Mouse (Mus musculus) hindbrain, postnatal 0 days (tissue): Measurements from ENCODE around the gene Ppcdc. TPM values are rescaled to one million over a fixed set of nuclear protein-coding genes. Genes with fewer than 3 reads are reported as not detected.
A peak's percentile ranks its signal among the peaks of the same experiment; 100 is the strongest.

Source experiments
- ATAC-seq: fragments of 200-750 bp; cut with Nextera tagmentation; 2 replicates; pipeline ENCODE4 v1.8.0; 2017; ENCODE audit warnings: mild to moderate bottlenecking, moderate TSS enrichment, moderate library complexity
- DNase-seq: peaks from one replicate; pipeline ENCODE4 v3.0.0-alpha.2; 2015; ENCODE audit warnings: low spot score
- H3K27ac ChIP-seq: fragments of 300-500 bp; sonication (generic); 2 replicates; pipeline ENCODE4 v1.5.1; 2014; ENCODE audit warnings: mild to moderate bottlenecking
- H3K27me3 ChIP-seq: fragments of 300-500 bp; sonication (generic); 2 replicates; pipeline ENCODE4 v1.6.1; 2014; ENCODE audit warnings: low read length, mixed read lengths; ENCODE audit not compliant: insufficient read depth
- H3K36me3 ChIP-seq: fragments of 300-500 bp; sonication (generic); 2 replicates; pipeline ENCODE4 v1.6.1; 2014; ENCODE audit warnings: low read length, mixed read lengths; ENCODE audit not compliant: insufficient read depth
- H3K4me1 ChIP-seq: fragments of 300-500 bp; sonication (generic); 2 replicates; pipeline ENCODE4 v1.6.1; 2014; ENCODE audit warnings: antibody characterized with exemption, low read length, mixed read lengths; ENCODE audit not compliant: insufficient read depth
- H3K4me2 ChIP-seq: fragments of 300-500 bp; sonication (generic); 2 replicates; pipeline ENCODE4 v1.6.1; 2014; ENCODE audit warnings: low read depth, mild to moderate bottlenecking, low read length, moderate library complexity, mixed read lengths
- H3K4me3 ChIP-seq: fragments of 300-500 bp; sonication (generic); 2 replicates; pipeline ENCODE4 v1.5.1; 2014; ENCODE audit warnings: low read length
- H3K9ac ChIP-seq: fragments of 300-500 bp; sonication (generic); replicated peaks from 2 replicates; pipeline ENCODE4 v1.6.1; 2014; ENCODE audit warnings: mild to moderate bottlenecking, low read length, moderate library complexity, mixed read lengths
- H3K9me3 ChIP-seq: fragments of 300-500 bp; sonication (generic); 2 replicates; pipeline ENCODE4 v1.6.1; 2016; ENCODE audit warnings: low read length, mixed read lengths
- CTCF ChIP-seq: IDR thresholded peaks from 2 replicates; pipeline ENCODE4 v1.5.1; 2016; ENCODE audit warnings: antibody characterized with exemption, control low read depth, low read depth
- WGBS: fragments of 180-500 bp; shearing (Covaris S2); extraction: QIAGEN DNeasy Blood & Tissue Kit; methylation state at CpG from one replicate; pipeline ENCODE4 v1.1.7; 2014; 5-methylcytosine and 5-hydroxymethylcytosine counted together
- polyA plus RNA-seq: library from polyadenylated mRNA; unstranded; fragments of >200 nt; fragmentation: Nextera tagmentation; extraction: Ambion mirVana; gene quantifications from 2 replicates; pipeline ENCODE4 v1.2.1, GENCODE M21; 2015
- total RNA-seq: library from RNA; depleted of rRNA; stranded (reverse); fragments of >200 nt; gene quantifications from 2 replicates; pipeline ENCODE4 v1.2.3, GENCODE M21; 2014

The Ppcdc gene
- total and polyA plus RNA-seq, 2 experiments from 2014 or later, result 16.5 to 25.8 TPM

DNA sequence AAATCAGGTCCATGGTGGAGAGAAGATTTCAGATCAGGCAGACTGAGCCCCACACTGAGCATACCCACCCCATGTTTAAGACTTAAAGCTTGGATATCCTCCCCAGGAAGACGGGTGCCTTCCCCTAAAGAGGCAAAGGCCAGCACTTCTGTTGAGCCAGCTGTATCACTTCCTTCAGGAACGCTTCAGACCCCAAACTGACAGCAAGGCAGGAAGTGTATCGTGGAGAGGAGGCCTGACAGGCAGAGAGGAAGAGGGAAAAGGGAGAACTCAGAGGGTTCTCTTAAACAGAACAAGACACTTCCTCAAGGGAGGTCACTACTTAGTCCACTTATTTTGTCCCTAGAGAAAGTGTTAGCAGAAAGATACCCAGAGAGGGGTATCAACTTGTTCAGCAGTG lies 26.2 kb upstream of the Ppcdc start:
- Histone ChIP-seq H3K27me3 (no peaks in the 10 kb centered on the region), H3K4me1 (peaks cover 13% of the 10 kb centered on the region), H3K4me3 (peak overlapping the region; percentile 92; the same call in 1 of the 2 replicates), H3K4me2 (peak overlapping the region; percentile 83), H3K36me3 (peaks cover 7% of the 10 kb centered on the region; the same call in 1 of the 2 replicates), H3K9me3 (no peaks in the 10 kb centered on the region), H3K27ac (no peak overlapping the region), H3K9ac (peak overlapping the region; percentile 99; the same call in 1 of the 2 replicates)
- 80% methylated on average over 3 of the region's 3 CpGs for WGBS
- TF ChIP-seq CTCF, result no peak
- no peak for ATAC-seq
- DNase-seq, result no peak

DNA sequence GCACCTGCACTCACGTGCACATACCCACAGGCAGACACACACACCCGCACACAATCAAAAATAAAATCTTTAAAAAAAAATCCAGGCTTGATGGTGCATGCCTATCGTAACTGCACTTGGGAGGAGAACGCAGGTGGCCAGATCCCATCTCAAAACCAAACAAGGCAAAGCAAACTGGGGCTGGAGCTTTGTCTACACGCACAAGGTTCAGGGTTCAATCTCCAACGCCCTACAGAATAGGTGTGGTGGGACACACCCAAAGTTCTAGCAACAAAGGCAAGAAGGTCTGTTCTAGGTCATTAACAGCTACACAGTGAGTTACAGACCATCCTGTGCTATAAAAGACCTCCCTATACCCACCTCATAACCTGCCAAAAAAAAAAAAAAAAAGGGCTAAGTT lies 22.9 kb upstream of the Ppcdc start:
- WGBS, result 81% methylated on average over 6 of the region's 6 CpGs
- H3K27me3 ChIP-seq, result no peaks in the 10 kb centered on the region
- peaks cover 5% of the 10 kb centered on the region; the same call in 1 of the 2 replicates for H3K4me1 ChIP-seq
- H3K4me3 ChIP-seq, result no peak overlapping the region
- no peaks in the 10 kb centered on the region for H3K9me3 ChIP-seq
- H3K27ac ChIP-seq, result no peak overlapping the region
- H3K36me3 ChIP-seq, result peaks cover 7% of the 10 kb centered on the region; the same call in 1 of the 2 replicates
- no peak overlapping the region for H3K4me2 ChIP-seq
- no peak for TF ChIP-seq CTCF
- DNase-seq (no peak), ATAC-seq (no peak)
- H3K9ac ChIP-seq, result no peak overlapping the region

DNA sequence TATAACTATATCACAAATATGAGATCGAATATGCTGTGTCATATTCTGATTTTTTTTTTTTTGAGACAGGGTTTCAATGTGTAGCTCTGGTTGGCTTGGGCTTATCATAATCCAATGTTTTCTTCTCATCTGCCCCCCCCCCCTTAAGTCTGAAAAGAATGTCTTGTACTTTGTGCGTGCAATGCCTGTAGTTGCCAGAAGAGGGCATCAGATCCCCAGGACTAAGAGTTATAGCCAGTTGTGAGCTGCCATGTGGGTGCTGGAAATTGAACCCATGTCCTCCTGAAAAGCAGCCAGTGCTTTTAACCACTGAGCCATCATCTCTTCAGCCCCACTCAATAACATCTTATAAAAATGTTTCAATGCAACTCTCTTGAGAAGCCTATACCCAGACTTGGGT lies 19.8 kb upstream of the Ppcdc start:
- no peak overlapping the region for H3K4me2 ChIP-seq
- peak; percentile 58 for TF ChIP-seq CTCF
- ATAC-seq (no peak), DNase-seq (no peak)
- H3K27me3 ChIP-seq, result no peaks in the 10 kb centered on the region
- no peak overlapping the region for H3K9ac ChIP-seq
- WGBS, result 98% methylated on average over 2 of the region's 2 CpGs
- H3K4me1 ChIP-seq, result no peaks in the 10 kb centered on the region
- no peaks in the 10 kb centered on the region for H3K9me3 ChIP-seq
- no peak overlapping the region for H3K4me3 ChIP-seq
- no peak overlapping the region for H3K27ac ChIP-seq
- H3K36me3 ChIP-seq, result peaks cover 7% of the 10 kb centered on the region; the same call in 1 of the 2 replicates

DNA sequence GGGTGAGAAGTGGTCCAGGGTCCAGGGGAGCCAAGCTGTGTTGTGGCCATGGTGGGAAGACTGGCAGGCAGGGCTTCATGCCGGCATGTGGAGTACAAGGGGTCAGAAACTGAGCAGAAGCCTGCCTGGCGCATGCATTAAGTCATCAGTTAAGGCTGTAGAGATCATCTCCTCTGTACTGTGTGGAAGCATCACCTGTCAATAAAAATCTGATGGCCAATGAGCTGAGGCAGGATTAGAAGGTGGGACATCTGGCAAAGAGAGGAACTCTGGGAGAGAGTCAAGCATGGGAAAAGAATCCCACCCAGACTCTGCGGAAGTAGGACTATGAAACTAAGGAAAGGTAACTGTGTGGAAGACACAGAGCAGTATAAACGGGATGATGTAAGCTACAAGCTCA lies 13.6 kb upstream of the Ppcdc start:
- H3K9me3 ChIP-seq, result no peaks in the 10 kb centered on the region
- no peak overlapping the region for H3K4me2 ChIP-seq
- no peak overlapping the region for H3K27ac ChIP-seq
- H3K4me1 ChIP-seq, result no peaks in the 10 kb centered on the region
- ATAC-seq (no peak), DNase-seq (no peak)
- no peaks in the 10 kb centered on the region for H3K27me3 ChIP-seq
- H3K36me3 ChIP-seq, result peaks cover 25% of the 10 kb centered on the region
- WGBS, result 80% methylated on average over 4 of the region's 4 CpGs
- TF ChIP-seq CTCF, result no peak
- no peak overlapping the region for H3K4me3 ChIP-seq
- H3K9ac ChIP-seq, result no peak overlapping the region

DNA sequence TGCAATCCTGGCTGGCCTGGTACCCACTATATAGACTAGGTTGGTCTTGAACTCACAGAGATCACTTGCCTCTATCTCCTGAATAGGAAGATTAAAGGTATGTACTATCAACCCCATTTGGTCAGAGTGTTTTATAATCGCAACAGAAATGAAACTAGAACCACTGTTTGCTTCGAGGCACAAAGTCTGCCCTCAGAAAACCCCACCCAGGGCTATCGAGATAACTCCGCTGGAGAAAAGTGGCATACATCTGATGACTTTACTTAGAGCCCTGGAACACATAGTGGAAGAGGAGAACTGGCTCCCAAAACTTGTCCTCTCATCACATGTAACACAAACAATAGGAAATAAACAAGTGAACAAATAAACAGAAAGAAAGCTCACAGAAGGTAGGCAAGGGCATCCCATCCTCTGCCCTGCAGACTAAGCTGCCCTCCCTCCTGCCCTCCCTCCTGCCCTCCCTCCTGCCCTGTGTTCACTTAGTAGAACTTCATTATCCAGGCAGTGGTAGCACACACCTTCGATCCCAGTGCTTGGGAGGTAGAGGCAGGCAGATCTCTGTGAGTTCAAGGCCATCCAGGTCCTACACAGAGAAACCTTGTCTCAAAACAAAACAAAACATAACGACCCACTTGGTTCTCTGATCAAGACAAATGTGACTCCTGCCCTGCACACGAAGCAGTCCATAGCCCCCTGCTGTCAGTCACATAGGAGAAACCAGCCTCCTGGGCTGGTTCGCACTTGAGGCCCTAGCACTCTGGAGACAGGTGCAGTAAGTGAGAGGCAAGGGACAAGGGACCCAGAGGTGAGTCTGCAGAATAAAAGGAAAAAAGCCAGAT lies 12.9 kb upstream of the Ppcdc start:
- TF ChIP-seq CTCF, result no peak
- no peaks in the 10 kb centered on the region for H3K27me3 ChIP-seq
- no peak overlapping the region for H3K9ac ChIP-seq
- H3K27ac ChIP-seq, result no peak overlapping the region
- no peak overlapping the region for H3K4me3 ChIP-seq
- H3K9me3 ChIP-seq, result no peaks in the 10 kb centered on the region
- no peak for DNase-seq
- peaks cover 30% of the 10 kb centered on the region for H3K36me3 ChIP-seq
- H3K4me2 ChIP-seq, result no peak overlapping the region
- ATAC-seq, result no peak
- H3K4me1 ChIP-seq, result no peaks in the 10 kb centered on the region
- WGBS, result 82% methylated on average over 8 of the region's 8 CpGs

DNA sequence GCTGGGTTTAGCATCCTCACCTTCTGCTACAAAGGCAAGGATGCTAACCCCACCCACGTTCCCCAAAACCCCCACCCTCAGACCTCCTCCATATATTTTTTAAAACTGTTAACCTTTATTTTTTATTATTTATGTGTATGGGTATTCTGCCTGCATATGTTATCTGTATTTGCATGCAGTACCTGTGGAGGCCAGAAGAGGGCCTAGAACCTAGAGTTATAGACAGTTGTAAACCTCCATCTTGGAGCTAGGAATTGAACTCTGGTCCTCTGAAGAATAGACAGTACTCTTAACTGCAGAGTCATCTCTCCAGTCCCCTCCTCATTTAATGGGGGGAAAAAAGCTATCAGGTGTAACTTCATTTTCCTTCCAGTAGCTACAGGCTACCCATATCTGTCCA lies 9.8 kb upstream of the Ppcdc start:
- no peaks in the 10 kb centered on the region for H3K27me3 ChIP-seq
- H3K4me1 ChIP-seq, result no peaks in the 10 kb centered on the region
- H3K4me2 ChIP-seq, result no peak overlapping the region
- peaks cover 52% of the 10 kb centered on the region for H3K36me3 ChIP-seq
- H3K9ac ChIP-seq, result no peak overlapping the region
- ATAC-seq (no peak), DNase-seq (peak; percentile 26)
- no peak overlapping the region for H3K4me3 ChIP-seq
- no peak overlapping the region for H3K27ac ChIP-seq
- H3K9me3 ChIP-seq, result no peaks in the 10 kb centered on the region
- TF ChIP-seq CTCF, result peak; percentile 60
- 71% methylated on average over 1 of the region's 1 CpGs for WGBS

DNA sequence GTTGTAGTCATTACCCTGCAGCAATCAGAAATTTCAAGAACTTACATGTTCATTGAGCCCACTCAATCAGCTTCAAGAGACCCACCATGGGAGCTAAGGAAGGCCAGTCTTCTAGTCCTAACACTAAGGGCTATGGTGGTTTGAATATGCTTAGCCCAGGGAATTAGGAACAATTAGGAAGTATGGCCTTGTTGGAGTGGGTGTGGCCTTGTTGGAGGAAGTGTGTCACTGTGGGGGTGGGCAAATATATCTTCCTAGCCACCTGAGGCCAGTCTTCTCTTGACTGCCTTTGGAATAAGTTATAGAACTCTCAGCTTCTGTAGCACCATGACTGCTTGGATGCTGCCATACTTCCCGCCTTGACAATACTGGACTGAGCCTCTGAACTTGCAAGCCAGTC lies 696 bp upstream of the Ppcdc start:
- DNase-seq (no peak), ATAC-seq (no peak)
- H3K9me3 ChIP-seq, result no peaks in the 10 kb centered on the region
- H3K9ac ChIP-seq, result no peak overlapping the region
- WGBS, result 97% methylated on average over 1 of the region's 1 CpGs
- no peak overlapping the region for H3K4me2 ChIP-seq
- no peaks in the 10 kb centered on the region for H3K27me3 ChIP-seq
- TF ChIP-seq CTCF, result no peak
- no peak overlapping the region for H3K4me3 ChIP-seq
- H3K36me3 ChIP-seq, result peaks cover 24% of the 10 kb centered on the region; the same call in 1 of the 2 replicates
- no peaks in the 10 kb centered on the region for H3K4me1 ChIP-seq
- H3K27ac ChIP-seq, result no peak overlapping the region; the same call in 1 of the 2 replicates
